8 mouse cellular contexts compared by ENCODE assay signal in genomic region chr4:126132636-126133264, GRCm38 (mm10). TPM values are rescaled to one million over a fixed set of nuclear protein-coding genes. Genes with fewer than 3 reads are reported as not detected.
DNase-seq lines count a peak whose midpoint lies in the region; ATAC-seq lines count a peak whose summit lies in the region.
"Had no signal": no experiment of that assay in that cellular context is flagged by ENCODE, and none has a peak within 500 bp of the region (broad histone marks: within the 10 kb centered on the region; RNA-seq: fewer than 3 reads in every experiment).

No protein-coding gene starts in this region.

- no peak overlapping the region for H3K9ac ChIP-seq in kidney, embryonic 15.5 days
- peak overlapping the region; percentile 3; the same call in 1 of the 2 replicates for H3K9ac ChIP-seq in embryonic facial prominence, embryonic 14.5 days (ENCODE audit: low read depth, low read length)
- H3K9ac ChIP-seq in intestine, embryonic 14.5 days (ENCODE audit: low read length), result no peak overlapping the region; the same call in 1 of the 2 replicates

- peaks cover 48% of the 10 kb centered on the region for H3K4me1 ChIP-seq in kidney, embryonic 15.5 days
- H3K4me1 ChIP-seq in embryonic facial prominence, embryonic 14.5 days (ENCODE audit: control insufficient read depth, insufficient read depth, low read length), result peaks cover 35% of the 10 kb centered on the region
- peaks cover 37% of the 10 kb centered on the region for H3K4me1 ChIP-seq in intestine, embryonic 14.5 days (replicated peaks; ENCODE audit: control insufficient read depth, insufficient read depth, low read length)

- peak overlapping the region; percentile 92 for H3K27ac ChIP-seq in kidney, embryonic 15.5 days
- peak overlapping the region; percentile 90 for H3K27ac ChIP-seq in embryonic facial prominence, embryonic 14.5 days (replicated peaks; ENCODE audit: low read depth, low read length)
- 0 out of 2 replicates have a peak overlapping the region, but pooled peaks have one; percentile 24 for H3K27ac ChIP-seq in intestine, embryonic 14.5 days (ENCODE audit: low read depth)

- no peak overlapping the region for H3K4me2 ChIP-seq in kidney, embryonic 15.5 days
- no peak overlapping the region for H3K4me2 ChIP-seq in embryonic facial prominence, embryonic 14.5 days (ENCODE audit: low read depth, low read length)
- H3K4me2 ChIP-seq in intestine, embryonic 14.5 days (ENCODE audit: low read length), result no peak overlapping the region

- no peak for DNase-seq in kidney, postnatal 25 days
- DNase-seq in embryonic facial prominence, embryonic 14.5 days (ENCODE audit: low spot score), result no peak
- DNase-seq in intestine, embryonic 14.5 days (ENCODE audit: low spot score), result no peak
- peak; percentile 69 for DNase-seq in lung, postnatal 36 days
- no peak for DNase-seq in embryo, embryonic 10 days (ENCODE audit: low spot score)
- no peak for DNase-seq in thymus, adult 18-20 months

- ATAC-seq in kidney, embryonic 15.5 days (replicated peaks; ENCODE audit: low FRiP score), result no peak
- no peak for ATAC-seq in embryonic facial prominence, embryonic 14.5 days (ENCODE audit: low read depth)
- ATAC-seq in intestine, embryonic 14.5 days (replicated peaks; ENCODE audit: low FRiP score, low TSS enrichment, low read depth), result no peak
- ATAC-seq: inflammation-experienced regulatory T-cells, adult 6 months had no signal

- peaks cover 59% of the 10 kb centered on the region for H3K36me3 ChIP-seq in kidney, embryonic 15.5 days
- H3K36me3 ChIP-seq in embryonic facial prominence, embryonic 14.5 days (ENCODE audit: control insufficient read depth, insufficient read depth, low read length), result peaks cover 67% of the 10 kb centered on the region
- H3K36me3 ChIP-seq in intestine, embryonic 14.5 days (ENCODE audit: control insufficient read depth, insufficient read depth, low read length), result peaks cover 47% of the 10 kb centered on the region

- no peaks in the 10 kb centered on the region for H3K9me3 ChIP-seq in kidney, embryonic 15.5 days (replicated peaks)
- H3K9me3 ChIP-seq in embryonic facial prominence, embryonic 14.5 days (ENCODE audit: control insufficient read depth, low read length), result no peaks in the 10 kb centered on the region
- H3K9me3 ChIP-seq in intestine, embryonic 14.5 days (ENCODE audit: control insufficient read depth, low read length), result no peaks in the 10 kb centered on the region

- no peaks in the 10 kb centered on the region for H3K27me3 ChIP-seq in kidney, embryonic 15.5 days
- no peaks in the 10 kb centered on the region for H3K27me3 ChIP-seq in embryonic facial prominence, embryonic 14.5 days (replicated peaks; ENCODE audit: control insufficient read depth, insufficient read depth, low read length)
- no peaks in the 10 kb centered on the region for H3K27me3 ChIP-seq in intestine, embryonic 14.5 days (replicated peaks; ENCODE audit: control insufficient read depth, insufficient read depth, low read length)

- no peak overlapping the region for H3K4me3 ChIP-seq in kidney, embryonic 15.5 days (replicated peaks)
- H3K4me3 ChIP-seq in embryonic facial prominence, embryonic 14.5 days (ENCODE audit: low read depth, low read length), result no peak overlapping the region
- no peak overlapping the region for H3K4me3 ChIP-seq in intestine, embryonic 14.5 days (ENCODE audit: low read depth, low read length)

- 60% methylated on average over 6 of the region's 6 CpGs for whole genome bisulfite sequencing in kidney, embryonic 15.5 days
- WGBS in embryonic facial prominence, embryonic 14.5 days, result 57% methylated on average over 6 of the region's 6 CpGs
- 55% methylated on average over 6 of the region's 6 CpGs for WGBS in intestine, embryonic 14.5 days

RNA-seq across cellular contexts. Expression of gene Eva1b, which starts 14.8 kb away (rescaled TPM):
- 90.0 and 98.5 TPM in 2 replicates for polyA plus RNA-seq in kidney, embryonic 15.5 days (2015; fragmentation: Nextera tagmentation; extraction: Ambion mirVana)
- 78.9 and 81.7 TPM in 2 replicates for polyA plus RNA-seq in embryonic facial prominence, embryonic 14.5 days (2014; fragmentation: Nextera tagmentation; extraction: Ambion mirVana)
- 61.0 and 63.2 TPM in 2 replicates for polyA plus RNA-seq in intestine, embryonic 14.5 days (2014; fragmentation: Nextera tagmentation; extraction: Ambion mirVana)

RNA-seq across cellular contexts. Expression of gene Stk40, which starts 29.0 kb away (rescaled TPM):
- polyA plus RNA-seq in kidney, embryonic 15.5 days (2015; fragmentation: Nextera tagmentation; extraction: Ambion mirVana), result 38.2 and 41.3 TPM in 2 replicates
- 26.8 and 32.1 TPM in 2 replicates for polyA plus RNA-seq in embryonic facial prominence, embryonic 14.5 days (2014; fragmentation: Nextera tagmentation; extraction: Ambion mirVana)
- polyA plus RNA-seq in intestine, embryonic 14.5 days (2014; fragmentation: Nextera tagmentation; extraction: Ambion mirVana), result 22.5 and 23.8 TPM in 2 replicates

RNA-seq across cellular contexts. Expression of gene Sh3d21, which starts 30.5 kb away (rescaled TPM):
- polyA plus RNA-seq in kidney, embryonic 15.5 days (2015; fragmentation: Nextera tagmentation; extraction: Ambion mirVana), result 8.3 and 9.5 TPM in 2 replicates
- polyA plus RNA-seq in embryonic facial prominence, embryonic 14.5 days (2014; fragmentation: Nextera tagmentation; extraction: Ambion mirVana), result 7.8 and 7.9 TPM in 2 replicates
- polyA plus RNA-seq in intestine, embryonic 14.5 days (2014; fragmentation: Nextera tagmentation; extraction: Ambion mirVana), result 7.4 and 7.9 TPM in 2 replicates

RNA-seq across cellular contexts. Expression of gene Lsm10, which starts 36.3 kb away (rescaled TPM):
- 51.8 and 52.9 TPM in 2 replicates for polyA plus RNA-seq in kidney, embryonic 15.5 days (2015; fragmentation: Nextera tagmentation; extraction: Ambion mirVana)
- 52.0 and 54.1 TPM in 2 replicates for polyA plus RNA-seq in embryonic facial prominence, embryonic 14.5 days (2014; fragmentation: Nextera tagmentation; extraction: Ambion mirVana)
- 55.6 and 58.5 TPM in 2 replicates for polyA plus RNA-seq in intestine, embryonic 14.5 days (2014; fragmentation: Nextera tagmentation; extraction: Ambion mirVana)

Comparison
In these comparisons a context has a peak if more than half of its experiments do, and no peak if none do; other contexts are left out.
1. H3K27ac ChIP-seq: peak in every context shown above with its lines; median percentile 92 in kidney, embryonic 15.5 days; 90 in embryonic facial prominence, embryonic 14.5 days; 24 in intestine, embryonic 14.5 days.